Mouse (Mus musculus) brain, embryonic 18.5 days (tissue): ENCODE results near the gene Tmem177.
A peak's percentile ranks its signal among the peaks of the same experiment; 100 is the strongest.

Experiments used
- DNase-seq: peaks from one replicate; pipeline ENCODE4 v3.0.0-alpha.2; 2012; ENCODE audit warnings: low read depth, low spot score

The Tmem177 gene

GRCm38 (mm10) chr1:119889347-119889746 is 23.7 kb downstream of the Tmem177 start:
- no peak for DNase-seq

DNA sequence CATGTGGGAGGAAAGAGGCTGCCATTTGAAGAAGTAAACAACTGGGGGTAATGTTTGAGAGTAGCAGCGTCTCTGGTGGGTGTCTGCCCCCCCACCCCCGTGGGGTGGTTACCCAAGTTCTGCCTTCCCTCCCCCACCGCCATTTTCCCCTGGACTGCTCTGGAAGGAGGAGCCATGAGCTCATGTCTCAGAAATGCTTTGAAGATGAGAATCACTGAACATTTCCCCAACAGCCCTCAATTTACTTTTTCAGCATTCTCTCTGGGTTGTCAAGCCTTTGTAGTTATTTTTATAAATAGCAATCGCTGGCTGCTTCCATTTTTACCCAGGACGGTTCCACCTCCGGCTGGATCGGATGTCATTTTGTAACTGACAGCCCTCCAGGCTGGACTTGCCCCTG is 26.7 kb downstream of the Tmem177 start:
- no peak for DNase-seq

DNA sequence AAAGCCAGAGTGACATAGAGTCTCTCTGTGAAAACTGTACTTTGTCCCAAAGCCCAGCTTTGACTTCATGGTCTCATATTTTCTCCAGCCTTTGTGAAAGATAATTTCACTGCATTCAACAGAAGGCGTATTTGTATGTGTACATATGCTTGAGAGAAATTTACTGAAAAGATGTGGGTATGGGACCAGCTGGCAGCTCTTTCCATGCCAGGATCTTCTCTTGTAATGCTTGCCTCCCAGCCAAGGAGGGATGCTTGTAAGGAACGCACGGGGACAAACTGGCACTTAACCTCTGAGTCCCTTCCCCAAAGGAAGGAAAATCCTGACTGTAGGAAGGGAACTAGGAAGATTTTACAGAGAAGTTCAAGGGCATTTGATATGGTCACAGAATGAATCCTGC is 28.7 kb downstream of the Tmem177 start:
- DNase-seq, result no peak

DNA sequence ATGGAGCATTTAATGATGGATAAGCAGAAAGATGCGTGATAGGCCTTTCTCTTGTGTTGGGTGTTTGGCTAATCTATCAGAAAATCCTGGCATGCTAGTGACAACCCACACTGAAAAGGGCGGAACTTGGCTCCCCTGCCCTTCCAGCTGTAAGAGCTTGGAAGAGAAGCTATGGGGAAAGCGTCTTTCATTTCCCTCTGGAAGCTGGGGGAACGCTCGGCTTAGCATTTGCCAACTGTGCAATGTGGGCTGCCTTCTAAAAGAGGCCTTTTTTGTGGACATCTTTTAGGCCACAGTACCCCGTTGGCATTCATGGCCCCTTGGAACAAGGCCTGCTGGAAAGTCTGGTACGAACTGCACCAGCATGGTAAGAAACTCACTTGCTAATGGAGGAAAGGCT is 34.1 kb downstream of the Tmem177 start:
- no peak for DNase-seq

- DNase-seq, result no peak
These were observed 35.5 kb downstream of the Tmem177 start for GRCm38 (mm10) chr1:119877469-119877868.

DNA sequence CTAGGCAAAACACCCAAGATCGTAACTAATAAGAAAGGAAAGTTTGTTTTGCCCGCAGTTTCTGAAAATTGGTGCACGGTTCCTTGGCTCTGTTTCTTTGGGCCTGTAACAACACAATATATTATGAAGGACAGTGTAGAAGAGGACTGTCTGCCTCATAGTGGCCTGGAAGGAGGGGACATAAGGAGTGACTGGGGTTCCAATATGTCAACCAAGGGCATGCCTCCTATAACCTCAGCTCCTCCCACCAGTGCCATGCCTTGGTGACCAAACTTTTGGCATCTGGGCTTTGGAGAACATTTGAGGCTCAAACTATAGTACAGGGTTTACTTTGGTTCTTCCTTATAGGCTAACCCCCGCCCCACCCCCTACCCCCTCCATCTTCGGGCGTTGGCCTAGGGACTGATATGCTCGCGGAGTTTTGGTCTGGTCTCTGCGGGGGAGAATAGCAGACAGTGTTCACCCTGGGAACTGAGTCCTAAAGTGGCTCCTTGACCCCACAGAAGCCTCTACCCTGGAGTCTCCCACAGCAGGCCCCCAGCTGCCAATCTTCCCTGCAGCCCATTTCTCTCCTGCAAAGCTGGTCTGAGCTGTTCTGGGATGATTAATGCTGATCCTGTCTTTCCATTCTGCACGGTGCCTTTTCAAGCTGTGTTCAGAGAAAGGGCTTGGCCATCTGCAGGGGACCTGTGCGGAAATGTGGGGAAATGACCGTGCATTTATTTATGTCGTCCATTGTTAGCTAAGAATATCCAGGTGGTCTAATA is 44.4 kb downstream of the Tmem177 start:
- DNase-seq, result no peak

- DNase-seq, result no peak
These were observed 45.7 kb downstream of the Tmem177 start for GRCm38 (mm10) chr1:119867300-119867699.

GRCm38 (mm10) chr1:119865311-119865710 is 47.7 kb downstream of the Tmem177 start:
- no peak for DNase-seq

DNA sequence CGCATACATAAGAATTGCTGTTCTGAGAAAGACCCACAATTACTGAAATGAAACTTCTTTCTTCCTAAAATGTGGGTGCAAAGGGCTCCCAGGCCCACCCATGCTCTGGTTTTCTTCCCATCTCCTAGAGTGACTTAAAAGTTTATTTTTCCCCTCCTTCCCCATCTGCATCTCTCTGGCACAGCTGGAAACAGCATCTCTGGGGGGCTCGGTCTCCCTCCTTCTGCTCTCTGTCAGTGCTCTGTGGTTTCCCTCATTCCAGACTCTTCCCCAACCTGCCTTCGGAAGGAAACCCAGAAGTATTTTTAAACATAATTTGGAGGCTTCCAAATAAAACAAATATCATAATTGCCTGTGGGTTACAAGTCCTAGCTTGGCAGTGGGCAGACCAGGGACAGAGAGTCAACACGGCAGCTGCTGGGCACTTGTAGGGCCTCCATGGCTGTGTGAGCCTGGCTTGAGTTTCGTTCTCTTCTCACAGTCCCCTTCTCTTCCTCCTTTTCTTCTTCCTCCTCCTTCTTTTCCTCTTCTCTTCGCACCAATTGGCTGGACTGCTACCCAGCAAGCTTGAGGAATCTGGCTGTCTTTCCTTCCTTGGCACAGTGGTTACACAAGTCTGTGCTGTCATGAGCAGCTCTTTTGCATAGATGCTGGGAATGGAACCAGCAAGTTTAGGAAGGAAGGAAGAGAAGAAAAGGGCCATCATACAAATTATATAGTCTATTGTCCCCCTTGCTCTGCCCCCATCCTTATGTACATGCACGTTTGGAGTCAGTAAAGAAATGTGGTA is 49.3 kb downstream of the Tmem177 start:
- peak; percentile 42 for DNase-seq

DNA sequence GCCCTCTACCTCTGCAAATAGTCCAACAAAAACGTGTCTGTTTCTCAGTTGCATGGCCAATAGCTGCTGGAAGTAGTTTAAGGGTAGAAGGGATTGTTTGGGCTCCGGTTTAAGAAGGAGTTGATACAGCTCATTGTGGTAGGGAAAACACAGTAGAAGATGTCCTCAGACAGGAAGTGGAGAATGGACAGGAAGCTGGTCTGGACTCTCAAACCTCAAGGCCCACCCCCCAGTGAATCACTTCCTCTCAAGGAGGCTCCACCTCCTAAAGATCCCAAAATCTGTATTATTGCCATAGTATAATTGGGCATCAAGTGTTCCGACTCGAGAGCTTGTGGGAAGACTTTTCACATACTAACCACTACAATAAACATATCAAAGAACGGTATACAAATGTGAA is 53.4 kb downstream of the Tmem177 start:
- DNase-seq, result no peak
